Mouse (Mus musculus) left cerebral cortex, adult 2 months (tissue): Measurements from ENCODE around the gene Tshz2. TPM values are rescaled to one million over a fixed set of nuclear protein-coding genes. Genes with fewer than 3 reads are reported as not detected.

Experiments
- DNase-seq, 2 experiments: peaks; one replicate each; pipeline ENCODE4 v3.0.0; 2021 to 2022; ENCODE audit warnings: low spot score in 2 of 2, mixed read lengths in 1 of 2; ENCODE audit errors: extremely low spot score in 1 of 2
- H3K27ac ChIP-seq: fragments of 200-600 bp; 2 replicates; pipeline ENCODE4 v1.8.1; 2022
- H3K4me3 ChIP-seq: fragments of 200-600 bp; 2 replicates; pipeline ENCODE4 v1.8.1; 2022
- CTCF ChIP-seq: fragments of 200-600 bp; IDR thresholded peaks from 2 replicates; pipeline ENCODE4 v1.8.1; 2022; ENCODE audit warnings: antibody characterized with exemption, mild to moderate bottlenecking, moderate library complexity
- intact Hi-C: fragments of 180-260 bp; cut with DNase I; formaldehyde crosslinking; loops from one replicate; pipeline ENCODE4 v1.15.1; 2025
- total RNA-seq, 2 experiments: library from RNA; stranded (reverse); gene quantifications; 2 replicates each; pipeline ENCODE4 v1.2.3; 2021

Gene Tshz2
- total RNA-seq, 2 experiments from 2014 or later: 38.2 to 46.1 TPM

GRCm38 (mm10) chr2:169679951-169680350 is 47.1 kb downstream of the Tshz2 start:
- H3K4me3 ChIP-seq: no peak overlapping the region
- H3K27ac ChIP-seq: no peak overlapping the region
- no peak for TF ChIP-seq CTCF
- DNase-seq: no peak
- intact Hi-C loops: no loop called here

- intact Hi-C loops: no loop called here
These were observed 52.4 kb downstream of the Tshz2 start for GRCm38 (mm10) chr2:169685260-169685659.

GRCm38 (mm10) chr2:169685747-169686146 is 52.9 kb downstream of the Tshz2 start:
- no peak for DNase-seq
- Histone ChIP-seq H3K27ac (no peak overlapping the region), H3K4me3 (no peak overlapping the region)
- no peak for TF ChIP-seq CTCF
- intact Hi-C loops: no loop called here

More at GRCm38 (mm10) chr2:169685260-169685659, 52.4 kb downstream of the Tshz2 start:
- Histone ChIP-seq H3K4me3 (no peak overlapping the region), H3K27ac (no peak overlapping the region)
- DNase-seq: no peak
- TF ChIP-seq CTCF: peak; percentile 32

- no peak for DNase-seq
- no peak overlapping the region for H3K27ac ChIP-seq
- no peak for TF ChIP-seq CTCF
- intact Hi-C loops: no loop called here
- H3K4me3 ChIP-seq: no peak overlapping the region
These were observed 54.1 kb downstream of the Tshz2 start for GRCm38 (mm10) chr2:169686697-169687430.

- intact Hi-C loops: no loop called here
- no peak overlapping the region for H3K27ac ChIP-seq
- no peak for TF ChIP-seq CTCF
- DNase-seq: no peak
- no peak overlapping the region for H3K4me3 ChIP-seq
These were observed 57.2 kb downstream of the Tshz2 start for GRCm38 (mm10) chr2:169690054-169690453.

- no peak overlapping the region for H3K4me3 ChIP-seq
- H3K27ac ChIP-seq: no peak overlapping the region
- intact Hi-C loops: no loop called here
- no peak for DNase-seq
- no peak for TF ChIP-seq CTCF
These were observed 61.7 kb downstream of the Tshz2 start for GRCm38 (mm10) chr2:169694494-169694893.

GRCm38 (mm10) chr2:169695025-169695424 is 62.2 kb downstream of the Tshz2 start:
- TF ChIP-seq CTCF: no peak
- intact Hi-C loops: no loop called here
- no peak overlapping the region for H3K27ac ChIP-seq
- H3K4me3 ChIP-seq: no peak overlapping the region
- no peak for DNase-seq

- intact Hi-C loops: no loop called here
These were observed 66.3 kb downstream of the Tshz2 start for GRCm38 (mm10) chr2:169699141-169699540.

GRCm38 (mm10) chr2:169699862-169700511 is 67.2 kb downstream of the Tshz2 start:
- no peak overlapping the region for H3K27ac ChIP-seq
- H3K4me3 ChIP-seq: no peak overlapping the region
- TF ChIP-seq CTCF: no peak
- no peak for DNase-seq
- intact Hi-C loops: no loop called here

More at GRCm38 (mm10) chr2:169699141-169699540, 66.3 kb downstream of the Tshz2 start:
- Histone ChIP-seq H3K27ac (no peak overlapping the region), H3K4me3 (no peak overlapping the region)
- DNase-seq: no peak
- TF ChIP-seq CTCF: no peak

- intact Hi-C loops: no loop called here
- Histone ChIP-seq H3K27ac (no peak overlapping the region), H3K4me3 (no peak overlapping the region)
- TF ChIP-seq CTCF: no peak
- DNase-seq: no peak
These were observed 70.1 kb downstream of the Tshz2 start for GRCm38 (mm10) chr2:169702725-169703486.

- DNase-seq: no peak
- no peak overlapping the region; the same call in 1 of the 2 replicates for H3K27ac ChIP-seq
- TF ChIP-seq CTCF: no peak
- H3K4me3 ChIP-seq: no peak overlapping the region
- intact Hi-C loops: no loop called here
These were observed 89.0 kb downstream of the Tshz2 start for GRCm38 (mm10) chr2:169721793-169722326.

- no peak overlapping the region for H3K4me3 ChIP-seq
- intact Hi-C loops: no loop called here
- no peak overlapping the region for H3K27ac ChIP-seq
- no peak for DNase-seq
- no peak for TF ChIP-seq CTCF
These were observed 89.5 kb downstream of the Tshz2 start for GRCm38 (mm10) chr2:169722341-169722740.
